Mouse (Mus musculus): ENCODE results near the gene Sct. TPM values are rescaled to one million over a fixed set of nuclear protein-coding genes. Genes with fewer than 3 reads are reported as not detected.

Sct gene
- total and polyA plus RNA-seq, 3 experiments, result 0.49 TPM; not detected in 2

DNA sequence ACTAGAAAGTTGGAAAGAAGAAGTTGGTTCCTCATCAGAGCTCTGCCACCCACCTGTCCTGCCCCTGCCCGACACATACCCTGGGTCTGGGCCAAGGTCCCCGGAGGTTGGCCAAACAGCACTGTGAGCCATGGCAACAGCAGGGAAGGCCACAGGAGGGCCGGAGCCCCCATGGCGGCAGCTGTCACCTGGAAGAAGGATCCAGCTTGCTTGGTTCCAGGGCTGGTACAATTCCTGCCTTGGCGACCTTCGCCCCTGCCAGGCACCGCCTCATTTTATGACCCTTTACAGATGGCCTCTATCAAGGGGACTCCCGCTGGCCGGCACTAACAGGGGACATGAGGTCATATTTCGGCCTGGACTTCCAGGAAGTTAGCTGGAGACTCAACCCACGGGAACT lies 2.4 kb downstream of the Sct start, which contains the start of gene Cdhr5:
Cdhr5 (minus strand) TSS at position 241 of the 400 bp plus-strand sequence.
- Histone ChIP-seq H3K4me2 (ENCODE audit: insufficient read depth, low read depth, poor library complexity, severe bottlenecking) (peak within 1 kb of the TSS; percentile 53), H3K27me3 (replicated peaks) (no peaks in the 10 kb centered on the region), H3K36me3 (replicated peaks in 1 of 2; ENCODE audit: control insufficient read depth in 1 of 2, insufficient read depth in 1 of 2, low read length in 1 of 2) (peaks cover 0 to 19% of the 10 kb centered on the region in 2 experiments), H3K79me2 (replicated peaks; ENCODE audit: control insufficient read depth, extremely low read depth, insufficient read depth, poor library complexity, severe bottlenecking) (no peaks in the 10 kb centered on the region), H3K9me3 (replicated peaks; ENCODE audit: low read length) (no peaks in the 10 kb centered on the region), H3K4me3 (replicated peaks in 1 of 3; ENCODE audit: low read depth in 2 of 3, low read length in 2 of 3, poor library complexity in 1 of 3) (peak within 1 kb of the TSS; percentile 30 to 42 (median 38)), H3K27ac (ENCODE audit: insufficient read depth, low read depth) (peak within 1 kb of the TSS; percentile 93), H3K4me1 (ENCODE audit: control insufficient read depth in 1 of 2, insufficient read depth in 2 of 2) (peaks cover 41 to 74% of the 10 kb centered on the region in 2 experiments), H3K9ac (ENCODE audit: insufficient read depth, low read depth) (peak within 1 kb of the TSS; percentile 58)
- DNase-seq (ENCODE audit: extremely low read depth), result peak; percentile 35
- dilution Hi-C loops (cut with MboI; ENCODE audit: extremely low pct_ligation_motif_present, extremely low pct_unique_long_range_greater_than_20kb, low sequenced_read_pairs) (no loop called here), in situ Hi-C loops (cut with MboI; ENCODE audit: low pct_ligation_motif_present, low pct_unique_long_range_greater_than_20kb, low sequenced_read_pairs) (loop anchor here (5.0 kb wide), 1 partner anchor 41 kb away; no protein-coding TSS in a partner anchor)
- TF ChIP-seq MXI1 (IDR thresholded peaks at IDR 0.05; ENCODE audit: low read depth, low read length), result no peak
- 0 out of 2 replicates have a peak, but pooled peaks have one; percentile 8 for TF ChIP-seq SIN3A (IDR thresholded peaks at IDR 0.05; ENCODE audit: low read length)
- TF ChIP-seq NRF1 (IDR thresholded peaks at IDR 0.05; ENCODE audit: low read depth, low read length), result no peak
- 0 out of 2 replicates have a peak, but pooled peaks have one; percentile 9 for TF ChIP-seq UBTF (IDR thresholded peaks at IDR 0.05; ENCODE audit: low read depth, low read length)

DNA sequence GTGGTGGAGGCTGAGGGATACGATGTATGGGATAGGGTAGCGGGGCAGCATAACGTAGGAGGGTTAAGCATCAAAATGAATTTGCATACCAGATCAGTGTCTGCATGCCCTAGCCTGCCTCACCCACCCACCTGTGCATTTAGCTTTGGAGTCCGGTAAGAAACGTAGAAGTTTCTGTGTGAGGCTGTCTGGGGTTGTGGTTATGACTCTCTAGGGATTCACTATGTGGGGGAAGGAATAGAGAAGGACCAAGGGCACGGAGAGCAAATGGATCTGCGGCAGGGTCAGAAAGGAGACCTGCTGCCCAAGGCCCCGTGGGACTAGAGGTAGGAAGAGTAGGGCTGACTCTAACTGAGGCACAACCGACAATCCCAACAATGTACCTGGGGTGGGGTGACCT lies 3.6 kb downstream of the Sct start:
- DNase-seq (ENCODE audit: extremely low read depth), result peak; percentile 87
- Histone ChIP-seq H3K79me2 (replicated peaks; ENCODE audit: control insufficient read depth, extremely low read depth, insufficient read depth, poor library complexity, severe bottlenecking) (no peaks in the 10 kb centered on the region), H3K27ac (ENCODE audit: insufficient read depth, low read depth) (peak overlapping the region; percentile 93), H3K36me3 (replicated peaks in 1 of 2; ENCODE audit: control insufficient read depth in 1 of 2, insufficient read depth in 1 of 2, low read length in 1 of 2) (peaks cover 0 to 22% of the 10 kb centered on the region in 2 experiments), H3K4me3 (replicated peaks in 1 of 3; ENCODE audit: low read depth in 2 of 3, low read length in 2 of 3, poor library complexity in 1 of 3) (peak overlapping the region; percentile 30 to 42 (median 38)), H3K4me1 (ENCODE audit: control insufficient read depth in 1 of 2, insufficient read depth in 2 of 2) (peaks cover 36 to 62% of the 10 kb centered on the region in 2 experiments), H3K9me3 (replicated peaks; ENCODE audit: low read length) (no peaks in the 10 kb centered on the region), H3K4me2 (ENCODE audit: insufficient read depth, low read depth, poor library complexity, severe bottlenecking) (peak overlapping the region; percentile 53), H3K27me3 (replicated peaks) (no peaks in the 10 kb centered on the region), H3K9ac (ENCODE audit: insufficient read depth, low read depth) (peak overlapping the region; percentile 58; the same call in 1 of the 2 replicates)
- in situ Hi-C loops (cut with MboI; ENCODE audit: low pct_ligation_motif_present, low pct_unique_long_range_greater_than_20kb, low sequenced_read_pairs), result loop anchor here (5.0 kb wide), 1 partner anchor 42 kb away; no protein-coding TSS in a partner anchor
- dilution Hi-C loops (cut with MboI; ENCODE audit: extremely low pct_ligation_motif_present, extremely low pct_unique_long_range_greater_than_20kb, low sequenced_read_pairs), result no loop called here
- TF ChIP-seq POLR2A (IDR thresholded peaks at IDR 0.05; ENCODE audit: low read depth, low read length) (0 out of 2 replicates have a peak, but pooled peaks have one; percentile 40), CTCF (conservative IDR thresholded peaks at IDR 0.05 in 1 of 2, IDR thresholded peaks at IDR 0.05 in 1 of 2; ENCODE audit: low read depth in 2 of 2, low read length in 2 of 2) (no peak), RCOR1 (conservative IDR thresholded peaks at IDR 0.05; ENCODE audit: low read depth, low read length) (peak; percentile 75), USF1 (IDR thresholded peaks at IDR 0.05; ENCODE audit: low read depth, low read length) (no peak), MAFK (IDR thresholded peaks at IDR 0.05; ENCODE audit: insufficient replicate concordance, low read length) (peak; percentile 53; the same call in 1 of the 2 replicates), ETS1 (conservative IDR thresholded peaks at IDR 0.05; ENCODE audit: low read depth, low read length) (peak; percentile 84), PAX5 (IDR thresholded peaks at IDR 0.05; ENCODE audit: low read length) (no peak), SMC3 (IDR thresholded peaks at IDR 0.05; ENCODE audit: low read depth, low read length) (peak; percentile 22; the same call in 1 of the 2 replicates), USF2 (conservative IDR thresholded peaks at IDR 0.05; ENCODE audit: low read depth, low read length) (no peak), CHD1 (IDR thresholded peaks at IDR 0.05; ENCODE audit: low read depth, low read length) (peak; percentile 98), NELFE (IDR thresholded peaks at IDR 0.05; ENCODE audit: low read depth, low read length) (peak; percentile 28; the same call in 1 of the 2 replicates), JUN (IDR thresholded peaks at IDR 0.05; ENCODE audit: insufficient read depth, low read depth, low read length) (peak; percentile 22; the same call in 1 of the 2 replicates), TCF12 (IDR thresholded peaks at IDR 0.05; ENCODE audit: low read depth, low read length) (peak; percentile 93), MAX (IDR thresholded peaks at IDR 0.05; ENCODE audit: low read length) (peak; percentile 64), MEF2A (IDR thresholded peaks at IDR 0.05; ENCODE audit: borderline replicate concordance, low read depth, low read length) (peak; percentile 84), E2F4 (IDR thresholded peaks at IDR 0.05; ENCODE audit: insufficient replicate concordance, low read depth, low read length) (no peak), POLR2AphosphoS2 (IDR thresholded peaks at IDR 0.05; ENCODE audit: low read depth, low read length) (no peak), RAD21 (IDR thresholded peaks at IDR 0.05; ENCODE audit: low read depth, low read length) (no peak; the same call in 1 of the 2 replicates), SIN3A (IDR thresholded peaks at IDR 0.05; ENCODE audit: low read length) (peak; percentile 87), EP300 (IDR thresholded peaks at IDR 0.05; ENCODE audit: low read length) (peak; percentile 93), ZKSCAN1 (IDR thresholded peaks at IDR 0.05; ENCODE audit: borderline replicate concordance, low read depth, low read length) (no peak), ZC3H11A (IDR thresholded peaks at IDR 0.05; ENCODE audit: low read depth, low read length) (no peak), IRF4 (IDR thresholded peaks at IDR 0.05; ENCODE audit: low read depth, low read length) (peak; percentile 81; the same call in 1 of the 2 replicates), MXI1 (IDR thresholded peaks at IDR 0.05; ENCODE audit: low read depth, low read length) (peak; percentile 46; the same call in 1 of the 2 replicates), GABPA (IDR thresholded peaks at IDR 0.05; ENCODE audit: insufficient replicate concordance, low read depth, low read length) (no peak), KAT2A (IDR thresholded peaks at IDR 0.05; ENCODE audit: insufficient replicate concordance, low read length) (0 out of 2 replicates have a peak, but pooled peaks have one; percentile 58), BHLHE40 (IDR thresholded peaks at IDR 0.05; ENCODE audit: low read depth, low read length) (peak; percentile 80), CHD2 (IDR thresholded peaks at IDR 0.05; ENCODE audit: low read length) (peak; percentile 70), UBTF (IDR thresholded peaks at IDR 0.05; ENCODE audit: low read depth, low read length) (0 out of 2 replicates have a peak, but pooled peaks have one; percentile 62), NRF1 (IDR thresholded peaks at IDR 0.05; ENCODE audit: low read depth, low read length) (no peak), ZNF384 (IDR thresholded peaks at IDR 0.05; ENCODE audit: low read depth, low read length) (peak; percentile 22; the same call in 1 of the 2 replicates)
